Mouse (Mus musculus) heart, adult 11 months (tissue): ENCODE data around the gene Rplp0.
"Not testable (repeated sequence)": the region's sequence is repeated elsewhere in the genome, so short reads cannot be mapped to it uniquely, and the experiment has no call there.

Experiments used
- DNase-seq: peaks from one replicate; pipeline ENCODE4 v3.0.0; 2022

Gene Rplp0

DNA sequence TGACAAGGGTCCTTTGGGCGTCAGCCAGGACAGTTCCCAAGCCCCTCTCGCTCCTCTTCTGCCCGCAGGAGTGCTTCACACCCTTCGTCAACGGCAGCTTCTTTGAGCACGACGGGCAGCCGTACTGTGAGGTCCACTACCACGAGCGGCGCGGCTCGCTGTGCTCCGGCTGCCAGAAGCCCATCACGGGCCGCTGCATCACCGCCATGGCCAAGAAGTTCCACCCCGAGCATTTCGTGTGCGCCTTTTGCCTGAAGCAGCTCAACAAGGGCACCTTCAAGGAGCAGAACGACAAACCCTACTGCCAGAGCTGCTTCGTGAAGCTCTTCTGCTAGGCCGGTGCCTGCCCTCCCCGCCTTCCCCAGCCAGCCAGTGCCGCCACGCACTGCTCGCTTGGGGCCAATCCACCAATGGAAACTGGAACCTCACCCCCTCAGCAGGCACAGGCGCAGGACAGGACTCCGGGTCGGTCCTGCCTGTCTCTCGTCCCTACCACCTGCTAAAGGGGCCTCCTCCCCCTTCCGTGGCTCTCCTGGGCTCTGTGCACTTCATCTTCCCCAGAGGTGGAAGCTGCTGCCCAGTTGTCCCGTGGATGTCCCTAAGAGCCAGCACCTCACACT lies 5.4 kb upstream of the Rplp0 start:
- peak; percentile 92 for DNase-seq

DNA sequence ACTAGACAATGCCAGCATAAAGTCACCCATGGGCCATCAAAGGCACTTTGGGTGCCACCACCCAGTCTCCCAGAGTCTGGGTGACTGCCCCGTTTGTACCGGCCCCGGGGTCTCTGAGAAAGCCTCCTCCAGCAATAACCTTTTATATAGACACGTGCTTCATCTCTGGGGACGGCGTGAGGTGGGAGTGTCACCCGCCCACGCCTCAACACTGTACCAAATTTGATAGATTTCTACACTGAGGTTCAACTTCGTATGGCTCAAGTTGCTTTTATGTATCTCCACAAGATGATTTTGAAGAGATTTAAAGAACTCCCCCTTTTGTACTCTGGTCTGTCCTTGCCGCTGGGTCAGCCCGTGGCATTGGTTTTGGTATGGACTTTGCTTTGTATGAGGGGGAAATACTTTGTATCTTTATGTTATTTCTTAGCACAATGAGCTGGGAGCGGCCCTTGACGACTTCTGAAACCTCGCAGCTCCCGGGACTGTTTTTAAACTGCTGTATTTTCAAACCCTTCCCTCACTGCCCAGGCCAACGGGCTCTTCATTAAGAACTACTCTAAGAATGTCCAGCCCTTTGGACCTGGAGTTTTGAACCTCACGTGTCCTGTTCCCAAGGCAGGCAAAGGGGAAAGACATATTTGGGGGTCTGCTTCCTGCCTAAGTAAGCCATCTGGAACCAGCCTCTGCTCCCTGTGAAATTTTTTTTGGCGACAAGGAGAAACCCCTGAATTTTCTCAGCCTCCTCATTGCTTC lies 4.6 kb upstream of the Rplp0 start:
- no peak for DNase-seq

DNA sequence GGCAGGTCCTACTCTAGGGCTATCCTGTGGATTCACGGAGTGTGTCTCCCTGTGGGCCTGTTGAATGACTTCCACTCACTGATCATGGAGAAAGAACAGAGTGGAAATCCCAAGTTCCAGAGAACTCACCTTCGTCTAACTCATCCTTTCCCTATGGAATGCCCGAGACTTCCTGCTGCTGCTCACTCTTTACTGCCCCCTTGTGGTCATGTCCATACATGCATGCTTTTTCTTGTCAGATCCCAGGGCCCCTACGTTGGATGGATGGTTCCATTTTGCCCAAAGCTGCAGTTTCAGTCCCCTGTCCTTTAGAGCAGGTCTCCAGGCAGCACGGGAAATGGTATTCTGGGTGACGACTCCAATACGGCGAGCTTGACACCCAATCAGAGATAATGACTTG lies 3.0 kb upstream of the Rplp0 start:
- peak; percentile 96 for DNase-seq

DNA sequence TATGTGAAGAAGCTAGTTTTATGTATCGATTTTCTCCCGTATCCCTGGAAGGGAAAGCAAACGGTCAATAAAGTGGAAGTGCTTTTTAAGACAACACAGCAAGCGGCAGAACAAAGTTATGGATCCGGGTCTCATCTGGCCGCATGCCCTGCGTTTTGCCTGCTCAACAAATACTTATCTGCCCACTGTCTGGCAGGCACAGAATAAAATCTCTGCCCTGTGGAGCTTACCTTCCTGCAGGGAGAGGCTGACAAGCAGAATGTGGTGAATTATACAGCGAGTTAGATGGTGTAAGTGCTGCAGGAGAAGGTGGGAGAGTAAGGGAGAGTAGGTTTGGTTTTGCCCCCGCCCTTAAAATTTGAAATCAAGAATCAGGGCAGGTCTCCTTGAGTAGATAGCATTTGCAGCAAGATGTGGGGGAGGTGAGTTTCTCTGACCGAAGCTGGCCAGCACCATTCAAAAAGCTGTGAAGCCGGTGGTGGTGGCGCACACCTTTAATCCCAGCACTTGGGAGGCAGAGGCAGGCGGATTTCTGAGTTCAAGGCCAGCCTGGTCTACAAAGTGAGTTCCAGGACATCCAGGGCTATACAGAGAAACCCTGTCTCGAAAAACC lies 979 bp upstream of the Rplp0 start:
- DNase-seq, result peak; percentile 90

DNA sequence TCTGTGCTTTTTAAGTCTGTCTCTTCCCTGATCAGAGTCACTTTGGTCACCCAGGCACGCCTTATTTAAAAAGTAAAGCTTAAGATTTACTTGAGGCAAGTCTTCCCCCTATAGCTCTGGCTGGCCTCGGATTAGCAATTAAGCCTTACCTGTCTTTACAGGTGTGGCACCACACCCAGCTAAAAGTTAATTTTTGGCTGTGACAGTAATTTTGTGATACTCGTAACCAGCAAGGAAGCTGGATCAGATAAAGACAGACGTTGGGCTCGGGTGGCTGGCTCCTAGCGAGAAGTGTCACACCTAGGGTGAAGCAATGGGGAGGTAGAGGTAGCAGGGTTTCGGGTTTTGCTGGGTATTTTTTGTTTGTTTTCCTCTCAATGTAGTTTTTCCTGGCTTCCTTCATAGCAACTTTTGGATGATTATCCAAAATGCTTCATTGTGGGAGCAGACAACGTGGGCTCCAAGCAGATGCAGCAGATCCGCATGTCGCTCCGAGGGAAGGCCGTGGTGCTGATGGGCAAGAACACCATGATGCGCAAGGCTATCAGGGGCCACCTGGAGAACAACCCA lies 1.2 kb downstream of the Rplp0 start:
- no peak for DNase-seq

DNA sequence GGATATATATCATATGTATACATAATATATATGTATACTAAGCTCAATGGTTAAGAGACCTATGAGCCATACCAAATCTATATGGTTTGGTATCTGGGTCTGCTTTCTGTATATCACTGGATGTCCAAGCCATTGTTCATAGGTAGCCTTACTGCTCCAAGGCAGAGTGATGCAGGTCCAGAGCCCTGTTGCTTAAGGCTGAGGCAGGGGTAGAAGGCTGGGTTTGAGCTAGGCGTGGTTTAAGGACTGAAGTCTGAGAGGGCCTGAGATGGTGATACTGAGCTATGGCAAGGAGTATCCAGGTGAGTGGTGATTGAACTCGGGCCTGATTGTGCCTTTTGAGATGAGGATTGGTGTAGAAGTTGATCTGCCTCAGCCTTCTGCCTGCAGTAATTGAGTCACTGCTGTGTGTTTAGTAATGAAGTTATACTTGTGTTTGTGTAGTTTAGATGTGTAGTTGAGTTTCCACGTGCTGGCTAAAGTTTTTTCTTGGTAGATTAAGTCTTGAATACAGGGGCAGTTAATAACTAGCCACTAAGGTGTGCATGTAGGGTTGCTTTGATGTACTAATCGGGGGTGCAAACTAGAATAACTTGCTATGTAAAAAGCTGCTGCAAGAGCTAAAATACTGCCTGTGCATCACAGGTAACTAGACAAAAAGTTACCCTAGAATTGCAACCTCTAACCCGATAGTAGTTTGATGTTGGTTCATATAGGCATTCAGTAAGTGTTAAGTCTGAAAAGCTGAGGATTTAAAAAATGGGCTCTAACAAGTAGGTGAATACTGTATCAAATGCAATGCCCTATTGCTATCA lies 4.7 kb downstream of the Rplp0 start:
- DNase-seq, result no peak

DNA sequence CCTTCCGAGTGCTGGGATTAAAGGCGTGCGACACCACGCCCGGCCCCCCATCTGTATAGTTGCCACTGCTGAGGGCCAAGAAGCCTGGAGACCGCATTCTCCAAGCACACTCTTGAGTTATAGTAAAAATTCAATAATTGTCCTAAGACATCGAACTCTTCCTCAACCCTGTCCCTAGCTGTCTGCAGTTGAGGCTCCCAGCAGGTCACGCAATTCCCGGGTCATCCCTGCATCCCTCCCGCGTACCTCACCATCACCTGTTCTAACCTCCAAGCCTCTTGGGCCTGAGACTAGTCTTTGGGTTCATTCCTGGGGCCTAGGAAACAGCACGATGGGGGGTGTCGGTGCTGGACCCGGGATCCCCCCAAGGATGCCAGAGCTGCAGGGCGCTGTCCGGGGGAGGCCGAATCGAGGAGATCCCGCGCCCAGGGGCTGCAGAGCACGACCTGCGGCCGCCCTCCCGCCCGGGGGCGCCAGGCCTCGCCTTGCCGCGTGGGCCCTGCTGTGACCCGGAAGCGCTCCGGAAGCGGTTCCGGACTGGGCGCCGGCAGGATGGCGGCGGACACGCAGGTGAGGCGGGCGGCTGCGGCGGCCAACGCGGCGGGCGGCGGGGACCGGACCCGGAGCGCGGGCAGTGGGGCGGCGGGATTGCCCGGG lies 5.6 kb downstream of the Rplp0 start, which contains the start of gene Gcn1l1:
Gcn1l1 (plus strand) TSS at position 518 of the 657 bp plus-strand sequence.
- peak; percentile 98 for DNase-seq

DNA sequence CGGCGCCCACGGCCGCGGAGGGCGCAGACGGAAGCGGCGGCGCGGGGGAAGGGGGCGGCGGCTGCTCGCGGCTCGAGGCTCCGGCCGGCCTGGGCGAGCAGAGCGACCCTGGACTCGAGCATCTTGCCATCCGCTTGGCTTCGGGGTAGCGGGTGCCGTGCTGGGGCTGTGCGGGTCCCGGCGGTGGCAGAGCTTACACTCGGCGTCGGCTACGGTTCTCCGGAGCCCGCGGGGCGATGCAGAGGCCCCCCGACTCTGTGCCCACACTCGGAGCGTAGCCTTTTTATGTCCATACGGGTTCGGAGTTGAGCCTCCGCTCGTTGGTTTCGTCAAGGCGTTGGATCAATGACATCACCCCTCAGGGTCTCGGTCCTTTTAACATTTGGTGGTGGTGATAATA lies 6.1 kb downstream of the Rplp0 start:
- DNase-seq, result no peak

DNA sequence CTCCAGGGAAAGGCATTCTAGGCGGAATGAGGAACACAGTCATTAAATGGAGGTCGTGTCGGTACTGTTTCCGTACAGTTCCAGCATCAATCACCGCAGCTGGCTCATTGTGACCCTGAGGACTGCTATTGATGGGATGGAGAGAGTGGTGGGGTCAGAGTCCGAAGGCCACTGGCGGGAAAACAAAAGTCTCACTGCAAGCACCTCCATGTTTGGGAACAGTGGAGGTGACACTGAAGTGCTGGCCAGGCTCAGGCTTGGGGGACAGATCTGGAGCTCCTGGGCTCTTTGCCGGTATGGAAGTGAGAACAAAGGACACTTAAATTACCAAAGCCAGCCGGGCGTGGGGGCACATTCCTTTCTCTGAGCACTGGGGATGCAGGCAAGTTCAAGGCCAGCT lies 9.4 kb downstream of the Rplp0 start:
- no peak for DNase-seq

DNA sequence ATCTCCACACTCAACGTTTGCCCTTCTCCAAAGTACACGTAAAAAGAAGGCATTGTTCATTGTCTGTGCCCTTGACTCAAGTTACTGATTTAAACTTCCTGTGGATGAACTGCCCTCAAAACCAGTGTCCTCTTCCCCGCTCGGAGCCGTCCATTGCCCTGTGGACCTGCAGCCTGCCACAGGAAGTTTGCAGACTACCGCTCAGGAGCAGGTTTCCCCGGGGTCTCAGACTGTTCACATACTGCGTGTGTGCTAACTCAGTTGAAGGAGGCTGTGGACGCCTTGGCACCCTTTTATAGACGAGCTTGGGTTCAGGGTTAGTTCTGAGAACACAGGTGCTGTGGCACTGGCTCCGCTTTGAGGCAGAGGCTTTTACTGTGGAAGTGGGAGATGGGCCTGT lies 10.0 kb downstream of the Rplp0 start:
- peak; percentile 88 for DNase-seq

DNA sequence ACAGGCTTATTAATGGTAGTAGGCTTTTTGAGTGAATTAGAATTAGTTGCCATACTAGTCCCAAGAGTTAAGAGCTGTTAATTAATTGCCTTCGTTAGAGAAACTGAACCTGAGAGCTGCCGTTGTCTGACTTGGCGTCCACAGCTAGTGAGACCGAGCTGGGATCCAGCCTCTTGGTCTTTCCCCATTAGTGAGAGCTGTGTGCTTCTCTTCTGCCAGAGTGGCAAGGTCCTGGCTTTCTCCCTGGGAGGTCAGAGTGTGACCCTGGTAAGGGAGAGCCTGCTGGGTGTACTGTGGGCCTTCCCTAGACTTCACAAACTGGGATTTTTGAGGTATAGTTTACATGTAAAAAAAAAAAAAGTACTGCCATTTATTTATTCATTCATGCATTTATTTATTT lies 10.5 kb downstream of the Rplp0 start:
- no peak for DNase-seq

DNA sequence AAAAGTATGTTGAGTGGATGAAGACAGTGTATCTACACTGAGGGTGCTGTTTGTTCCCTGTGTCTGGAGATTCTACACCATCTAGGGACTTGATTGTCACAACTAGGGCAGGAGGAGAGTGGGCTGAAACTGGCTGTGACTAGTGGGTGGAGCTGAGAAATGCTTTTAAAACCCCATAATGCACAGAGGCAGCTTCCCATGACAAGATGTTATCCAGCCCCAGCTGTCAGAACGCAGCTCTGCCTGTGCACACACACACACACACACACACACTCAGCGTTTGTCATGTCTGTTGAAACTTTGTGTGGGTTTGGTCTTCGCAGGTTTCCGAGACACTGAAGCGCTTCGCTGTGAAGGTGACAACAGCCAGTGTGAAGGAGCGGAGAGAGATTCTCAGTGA lies 11.8 kb downstream of the Rplp0 start:
- no peak for DNase-seq

DNA sequence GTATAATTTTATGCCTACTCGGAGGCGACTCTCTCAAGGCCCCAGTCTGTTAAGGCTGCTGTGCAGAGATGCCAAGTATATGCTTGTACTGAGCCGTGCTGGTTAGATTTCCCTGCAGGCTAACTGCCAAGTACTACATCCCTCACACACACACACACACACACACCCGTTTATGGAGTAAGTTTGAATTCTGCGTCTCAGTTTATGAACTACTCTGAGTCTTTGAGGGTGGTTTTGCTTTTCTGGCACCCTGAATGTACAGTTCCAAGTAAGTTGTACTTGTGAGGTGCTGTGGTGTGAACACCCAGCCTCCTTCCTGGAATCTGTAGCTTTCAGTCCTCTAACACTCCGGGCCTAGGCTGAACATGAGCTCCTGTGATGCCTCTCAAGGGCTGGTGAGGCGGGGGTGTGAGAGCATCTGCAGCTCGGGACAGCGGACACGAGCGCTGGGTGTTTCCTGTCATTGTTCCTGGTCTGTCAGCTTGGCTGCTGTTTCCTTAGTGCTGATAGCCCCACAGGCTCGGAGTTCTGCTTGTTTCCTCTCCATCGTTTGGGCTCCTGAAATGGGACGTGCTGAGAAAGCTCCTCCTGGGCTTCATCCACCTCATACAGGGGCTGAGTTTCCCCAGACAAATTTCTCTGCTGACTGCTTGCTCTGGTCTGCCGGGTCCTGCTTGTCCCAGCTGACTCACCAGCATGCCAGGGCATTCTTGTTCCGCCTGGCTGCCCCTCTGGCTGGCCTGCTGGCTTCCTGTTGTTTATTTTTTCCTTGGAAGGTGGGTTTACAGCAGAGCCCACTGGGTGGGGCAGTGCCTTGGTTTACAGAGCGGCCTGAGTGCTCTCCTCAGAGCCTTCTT lies 13.6 kb downstream of the Rplp0 start:
- DNase-seq, result peak; percentile 99

DNA sequence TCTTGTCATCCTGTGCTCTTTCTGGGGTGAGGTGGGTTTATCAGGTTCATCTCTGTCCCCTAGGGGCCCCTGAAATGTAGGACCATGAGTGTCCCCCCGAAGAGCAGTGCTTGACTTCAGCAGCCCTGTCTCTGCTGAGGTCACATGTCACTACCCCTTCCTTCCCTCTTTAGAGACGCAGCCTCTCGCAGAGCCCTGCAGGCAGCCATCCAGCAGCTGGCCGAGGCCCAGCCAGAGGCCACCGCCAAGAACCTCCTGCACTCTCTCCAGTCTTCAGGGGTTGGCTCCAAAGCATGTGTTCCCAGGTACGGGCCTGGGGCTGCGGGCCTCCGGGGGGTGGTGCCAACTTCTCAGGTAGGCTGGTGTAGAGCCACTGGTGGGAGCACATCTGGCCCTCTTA lies 15.7 kb downstream of the Rplp0 start:
- DNase-seq, result peak; percentile 97

DNA sequence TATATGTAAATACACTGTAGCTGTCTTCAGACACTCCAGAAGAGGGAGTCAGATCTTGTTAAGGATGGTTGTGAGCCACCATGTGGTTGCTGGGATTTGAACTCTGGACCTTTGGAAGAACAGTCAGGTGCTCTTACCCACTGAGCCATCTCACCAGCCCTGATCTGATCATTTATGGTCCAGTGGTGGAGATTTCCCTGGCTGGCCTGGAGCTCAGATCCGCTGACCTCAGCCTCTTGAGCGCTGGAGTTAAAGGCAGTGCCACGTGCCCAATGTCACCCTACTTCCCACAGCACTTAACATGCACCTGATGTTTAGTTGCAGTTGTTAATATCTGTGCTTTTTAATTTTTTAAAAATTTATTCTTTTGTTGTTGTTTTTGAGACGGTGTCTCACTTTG lies 18.4 kb downstream of the Rplp0 start:
- DNase-seq, result not testable (repeated sequence)

DNA sequence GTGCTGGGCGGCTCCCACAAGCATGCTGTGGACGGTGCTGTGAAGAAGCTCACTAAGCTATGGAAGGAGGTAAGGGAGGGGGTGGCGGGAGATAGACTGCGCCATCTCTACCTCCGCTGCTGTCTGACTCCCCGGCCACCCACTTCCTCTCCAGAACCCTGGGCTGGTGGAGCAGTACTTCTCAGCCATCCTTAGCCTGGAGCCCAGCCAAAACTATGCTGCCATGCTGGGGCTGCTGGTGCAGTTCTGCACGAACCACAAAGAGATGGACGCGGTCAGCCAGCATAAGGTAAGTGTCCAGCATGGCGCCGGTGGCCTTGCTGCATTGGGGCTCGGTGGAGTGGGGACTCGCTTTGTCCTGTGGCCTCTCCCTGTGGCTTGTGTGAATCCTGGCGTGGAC lies 19.7 kb downstream of the Rplp0 start:
- no peak for DNase-seq

DNA sequence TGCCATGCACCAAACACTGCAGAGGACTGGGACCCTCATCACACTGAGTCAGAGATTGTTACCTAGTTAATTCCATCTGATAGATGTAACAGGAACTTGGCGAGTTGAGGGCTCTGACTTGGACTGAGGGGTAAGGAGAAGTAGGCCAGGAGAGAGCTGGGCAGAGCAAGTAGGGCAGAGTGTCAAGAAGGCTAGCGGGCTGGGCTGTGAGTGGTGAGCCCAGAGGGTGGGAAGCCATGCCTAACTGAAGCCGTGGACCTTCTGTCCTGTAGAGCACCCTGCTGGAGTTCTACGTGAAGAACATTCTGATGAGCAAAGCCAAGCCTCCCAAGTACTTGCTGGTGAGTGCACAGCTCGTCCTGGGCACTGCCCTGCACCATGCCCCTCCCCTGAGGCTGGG lies 20.1 kb downstream of the Rplp0 start:
- no peak for DNase-seq

DNA sequence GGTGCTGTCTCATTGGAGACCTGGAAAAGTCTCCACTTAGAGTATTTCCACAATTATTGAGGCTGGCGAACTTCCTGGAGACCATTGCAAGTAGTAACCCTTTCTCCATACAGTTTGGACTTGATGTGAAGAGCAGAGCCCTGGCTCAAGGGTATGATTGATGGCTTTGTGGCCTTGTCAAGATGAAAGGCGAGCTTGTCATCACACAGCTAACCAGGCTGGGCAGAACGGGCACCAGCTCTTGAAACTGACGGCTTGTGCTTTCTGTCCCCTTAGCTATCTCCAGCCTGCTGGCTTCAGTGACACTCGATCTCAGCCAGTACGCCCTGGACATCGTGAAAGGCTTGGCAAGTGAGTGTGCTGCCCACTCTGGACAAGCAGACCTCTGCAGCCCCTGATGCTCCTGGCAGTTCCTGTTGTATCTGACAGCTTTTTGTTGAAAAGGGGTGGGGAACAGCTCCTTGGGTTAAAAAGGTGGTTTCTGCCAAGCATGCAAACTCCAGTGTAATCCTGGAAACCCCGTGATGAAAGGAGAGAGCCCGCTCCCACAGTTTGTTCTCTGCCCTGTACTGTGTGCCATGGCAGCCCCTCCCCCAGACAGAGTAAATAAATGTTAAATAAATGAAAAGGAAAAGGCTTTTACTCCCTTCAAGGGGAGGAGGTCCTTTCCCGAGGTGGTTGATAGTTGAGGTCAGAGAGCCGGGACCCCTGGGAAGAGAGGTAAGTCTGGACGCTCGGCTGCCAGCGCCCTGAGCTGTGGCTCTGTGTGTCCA lies 21.1 kb downstream of the Rplp0 start:
- DNase-seq, result no peak

DNA sequence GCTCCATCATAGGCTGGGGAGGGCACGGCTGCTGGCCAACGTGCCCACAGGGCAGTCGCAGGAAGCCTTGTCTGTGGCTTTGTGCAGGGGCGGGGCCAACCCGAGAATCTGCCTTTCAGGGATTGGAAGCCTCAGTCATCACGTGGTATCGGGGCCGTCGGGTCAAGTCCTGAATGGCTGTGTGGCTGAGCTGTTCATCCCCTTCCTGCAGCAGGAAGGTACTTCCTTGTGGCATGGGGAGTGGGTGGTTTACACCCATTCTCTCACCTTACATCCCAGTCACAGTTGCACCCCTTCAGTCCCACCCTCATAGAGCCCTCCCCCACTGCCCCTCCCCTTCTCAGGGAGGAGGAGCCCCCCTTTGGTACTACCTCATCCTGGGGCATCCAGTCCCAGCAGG lies 22.4 kb downstream of the Rplp0 start:
- DNase-seq, result no peak

DNA sequence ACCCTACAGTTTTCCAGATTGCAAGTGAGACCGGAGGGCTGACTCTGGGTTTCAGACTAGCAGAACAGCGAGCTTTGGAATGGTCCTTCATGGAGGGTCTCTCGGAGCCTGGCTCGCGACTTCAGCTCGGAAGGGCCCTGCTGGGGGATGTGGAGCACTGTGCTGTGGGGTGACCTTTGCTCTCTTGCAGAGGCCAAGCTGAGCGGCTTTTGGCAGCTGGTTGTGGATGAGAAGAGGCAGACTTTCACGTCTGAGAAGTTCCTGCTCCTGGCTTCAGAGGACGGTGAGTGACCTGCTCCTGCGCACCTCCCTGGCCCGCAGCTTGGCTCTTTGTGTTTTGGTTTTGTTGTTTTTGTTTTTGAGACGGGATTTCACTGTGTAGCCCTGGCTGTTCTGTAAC lies 26.3 kb downstream of the Rplp0 start:
- DNase-seq, result no peak

DNA sequence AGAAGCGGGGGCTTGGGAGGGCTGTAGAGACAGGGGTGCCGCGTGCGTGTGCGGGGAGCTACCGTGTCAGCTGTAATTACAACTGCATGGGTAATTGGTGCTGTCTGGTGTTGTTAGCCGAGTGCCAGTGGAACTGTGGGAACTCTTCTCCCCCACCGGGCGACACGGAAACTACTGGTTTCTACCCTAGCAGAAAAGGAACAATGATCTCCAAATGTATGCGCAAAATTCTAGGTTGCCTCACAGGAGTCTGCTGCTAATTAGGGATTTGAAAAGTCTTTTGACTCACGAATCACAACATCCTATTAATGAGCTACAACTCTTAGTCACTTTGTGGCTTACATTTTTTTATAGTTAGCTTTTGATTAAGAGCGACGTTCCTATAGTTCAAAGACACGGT lies 26.9 kb downstream of the Rplp0 start:
- no peak for DNase-seq
